Comparison of ENCODE assay signal across 10 mouse cellular contexts in the genomic region with DNA sequence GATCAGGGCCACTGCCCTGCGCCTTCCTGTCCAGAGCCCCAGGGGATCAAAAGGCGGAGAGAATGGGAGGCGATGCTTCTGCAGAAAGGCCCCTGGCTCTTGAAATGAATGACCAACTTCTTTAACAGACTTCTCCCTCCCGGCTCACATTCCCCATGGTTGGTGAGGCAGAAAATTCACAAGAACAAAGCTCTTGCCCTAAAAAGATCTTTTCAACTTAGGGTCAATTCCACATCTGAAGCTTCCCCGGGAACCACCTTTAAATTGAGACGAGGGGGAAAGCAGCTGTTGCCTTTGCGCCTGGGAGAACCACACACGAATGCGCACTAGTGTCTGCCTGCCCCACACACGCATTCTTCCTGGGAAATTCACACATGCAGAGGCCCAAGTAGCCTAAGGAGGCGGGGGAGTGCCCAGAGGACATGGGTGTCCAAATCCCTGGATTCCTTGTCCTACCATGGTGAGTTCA. TPM values are rescaled to one million over a fixed set of nuclear protein-coding genes. Genes with fewer than 3 reads are reported as not detected.
DNase-seq lines count a peak whose midpoint lies in the region; ATAC-seq lines count a peak whose summit lies in the region.
"Had no signal": no experiment of that assay in that cellular context is flagged by ENCODE, and none has a peak within 500 bp of the region (broad histone marks: within the 10 kb centered on the region; RNA-seq: fewer than 3 reads in every experiment).

No protein-coding gene starts in this region.

- no peak overlapping the region for H3K4me2 ChIP-seq in midbrain, embryonic 12.5 days (replicated peaks)
- no peak overlapping the region for H3K4me2 ChIP-seq in midbrain, embryonic 15.5 days
- no peak overlapping the region for H3K4me2 ChIP-seq in kidney, embryonic 14.5 days (replicated peaks; ENCODE audit: low read depth, low read length)
- no peak overlapping the region for H3K4me2 ChIP-seq in neural tube, embryonic 14.5 days (ENCODE audit: low read depth, low read length)
- H3K4me2 ChIP-seq in heart, embryonic 11.5 days = no peak overlapping the region
- H3K4me2 ChIP-seq: hindbrain, embryonic 15.5 days had no signal

- H3K4me3 ChIP-seq in midbrain, embryonic 12.5 days = no peak overlapping the region
- no peak overlapping the region for H3K4me3 ChIP-seq in midbrain, embryonic 15.5 days
- peak overlapping the region; percentile 25; the same call in 1 of the 2 replicates for H3K4me3 ChIP-seq in forebrain, embryonic 10.5 days
- no peak overlapping the region for H3K4me3 ChIP-seq in kidney, embryonic 14.5 days (ENCODE audit: low read length)
- H3K4me3 ChIP-seq in neural tube, embryonic 14.5 days (ENCODE audit: low read depth, low read length) = no peak overlapping the region
- H3K4me3 ChIP-seq in heart, embryonic 11.5 days (ENCODE audit: low read depth, low read length) = no peak overlapping the region
- H3K4me3 ChIP-seq: hindbrain, embryonic 15.5 days; myocyte had no signal

- peaks cover 28% of the 10 kb centered on the region for H3K4me1 ChIP-seq in midbrain, embryonic 12.5 days
- H3K4me1 ChIP-seq in midbrain, embryonic 15.5 days = no peaks in the 10 kb centered on the region
- peaks cover 58% of the 10 kb centered on the region for H3K4me1 ChIP-seq in forebrain, embryonic 10.5 days
- H3K4me1 ChIP-seq in kidney, embryonic 14.5 days (ENCODE audit: control insufficient read depth, insufficient read depth, low read length) = peaks cover 27% of the 10 kb centered on the region
- no peaks in the 10 kb centered on the region for H3K4me1 ChIP-seq in neural tube, embryonic 14.5 days (ENCODE audit: control insufficient read depth, insufficient read depth, low read length)
- H3K4me1 ChIP-seq in heart, embryonic 11.5 days (ENCODE audit: control insufficient read depth, insufficient read depth, low read length) = peaks cover 10% of the 10 kb centered on the region

- peak; percentile 75 for DNase-seq in forebrain, embryonic 10.5 days (ENCODE audit: extremely low spot score, low spot score)
- DNase-seq in testis, postnatal 14 days (ENCODE audit: low spot score) = no peak
- no peak for DNase-seq in layer of hippocampus, postnatal 14 days (ENCODE audit: low spot score in 2 of 2)

- H3K9ac ChIP-seq in midbrain, embryonic 12.5 days (replicated peaks) = no peak overlapping the region
- no peak overlapping the region for H3K9ac ChIP-seq in midbrain, embryonic 15.5 days
- H3K9ac ChIP-seq in kidney, embryonic 14.5 days (ENCODE audit: low read depth, low read length) = no peak overlapping the region
- H3K9ac ChIP-seq in neural tube, embryonic 14.5 days (replicated peaks; ENCODE audit: low read depth, low read length) = no peak overlapping the region
- no peak overlapping the region for H3K9ac ChIP-seq in heart, embryonic 11.5 days (ENCODE audit: low read depth, low read length)
- H3K9ac ChIP-seq: hindbrain, embryonic 15.5 days had no signal

- H3K27ac ChIP-seq in midbrain, embryonic 12.5 days (replicated peaks) = no peak overlapping the region; the same call in 1 of the 2 replicates
- no peak overlapping the region for H3K27ac ChIP-seq in midbrain, embryonic 15.5 days
- H3K27ac ChIP-seq in forebrain, embryonic 10.5 days = peak overlapping the region; percentile 85
- H3K27ac ChIP-seq in kidney, embryonic 14.5 days (ENCODE audit: low read depth, low read length) = peak overlapping the region; percentile 77
- H3K27ac ChIP-seq in neural tube, embryonic 14.5 days (ENCODE audit: low read depth, low read length) = no peak overlapping the region
- no peak overlapping the region for H3K27ac ChIP-seq in heart, embryonic 11.5 days (ENCODE audit: low read depth, low read length)

- H3K36me3 ChIP-seq in midbrain, embryonic 12.5 days = no peaks in the 10 kb centered on the region
- H3K36me3 ChIP-seq in midbrain, embryonic 15.5 days (replicated peaks) = no peaks in the 10 kb centered on the region
- H3K36me3 ChIP-seq in forebrain, embryonic 10.5 days (replicated peaks) = no peaks in the 10 kb centered on the region
- H3K36me3 ChIP-seq in kidney, embryonic 14.5 days (ENCODE audit: control insufficient read depth, insufficient read depth, low read length) = no peaks in the 10 kb centered on the region
- no peaks in the 10 kb centered on the region for H3K36me3 ChIP-seq in neural tube, embryonic 14.5 days (ENCODE audit: control insufficient read depth, insufficient read depth, low read length)
- no peaks in the 10 kb centered on the region for H3K36me3 ChIP-seq in heart, embryonic 11.5 days (ENCODE audit: control insufficient read depth, insufficient read depth, low read length)
- H3K36me3 ChIP-seq: hindbrain, embryonic 15.5 days had no signal

- no peaks in the 10 kb centered on the region for H3K27me3 ChIP-seq in midbrain, embryonic 12.5 days
- H3K27me3 ChIP-seq in midbrain, embryonic 15.5 days (replicated peaks) = no peaks in the 10 kb centered on the region
- no peaks in the 10 kb centered on the region; the same call in 1 of the 2 replicates for H3K27me3 ChIP-seq in forebrain, embryonic 10.5 days (ENCODE audit: poor library complexity, severe bottlenecking)
- H3K27me3 ChIP-seq in kidney, embryonic 14.5 days (ENCODE audit: control insufficient read depth, insufficient read depth, low read length) = no peaks in the 10 kb centered on the region
- no peaks in the 10 kb centered on the region for H3K27me3 ChIP-seq in neural tube, embryonic 14.5 days (ENCODE audit: control insufficient read depth, insufficient read depth, low read length)
- no peaks in the 10 kb centered on the region for H3K27me3 ChIP-seq in heart, embryonic 11.5 days (ENCODE audit: control insufficient read depth, insufficient read depth, low read length)
- H3K27me3 ChIP-seq: hindbrain, embryonic 15.5 days had no signal

- ATAC-seq in midbrain, embryonic 12.5 days (ENCODE audit: low FRiP score, low read depth) = peak; percentile 28; the same call in 1 of the 2 replicates
- ATAC-seq in midbrain, embryonic 15.5 days (replicated peaks) = no peak
- ATAC-seq in kidney, embryonic 14.5 days (ENCODE audit: low FRiP score, low TSS enrichment) = peak; percentile 60; the same call in 1 of the 2 replicates
- peak; percentile 41; the same call in 1 of the 2 replicates for ATAC-seq in neural tube, embryonic 14.5 days (ENCODE audit: low read depth)
- ATAC-seq in heart, embryonic 11.5 days (replicated peaks; ENCODE audit: insufficient number of reproducible peaks, low FRiP score, low TSS enrichment) = no peak

- no peaks in the 10 kb centered on the region for H3K9me3 ChIP-seq in midbrain, embryonic 12.5 days
- no peaks in the 10 kb centered on the region for H3K9me3 ChIP-seq in midbrain, embryonic 15.5 days
- H3K9me3 ChIP-seq in forebrain, embryonic 10.5 days = peaks cover 4% of the 10 kb centered on the region; the same call in 1 of the 2 replicates
- no peaks in the 10 kb centered on the region for H3K9me3 ChIP-seq in kidney, embryonic 14.5 days (ENCODE audit: control insufficient read depth, low read length)
- H3K9me3 ChIP-seq in neural tube, embryonic 14.5 days (ENCODE audit: control insufficient read depth, low read length) = no peaks in the 10 kb centered on the region
- no peaks in the 10 kb centered on the region for H3K9me3 ChIP-seq in heart, embryonic 11.5 days (replicated peaks; ENCODE audit: control insufficient read depth, low read length)
- H3K9me3 ChIP-seq: hindbrain, embryonic 15.5 days had no signal

- 10% methylated on average over 11 of the region's 11 CpGs for WGBS in midbrain, embryonic 12.5 days
- WGBS in midbrain, embryonic 15.5 days = 17% methylated on average over 11 of the region's 11 CpGs
- 10% methylated on average over 11 of the region's 11 CpGs for WGBS in forebrain, embryonic 10.5 days
- WGBS in kidney, embryonic 14.5 days = 32% methylated on average over 11 of the region's 11 CpGs
- 13% methylated on average over 11 of the region's 11 CpGs for WGBS in neural tube, embryonic 14.5 days
- 67% methylated on average over 11 of the region's 11 CpGs for WGBS in heart, embryonic 11.5 days (ENCODE audit: insufficient replicate concordance)

RNA-seq across cellular contexts. Expression of a gene that starts 40.0 kb away (rescaled TPM):
- 153 and 155 TPM in 2 replicates for polyA plus RNA-seq in midbrain, embryonic 12.5 days (2016; fragmentation: Nextera tagmentation; extraction: Ambion mirVana)
- polyA plus RNA-seq in midbrain, embryonic 15.5 days (2015; fragmentation: Nextera tagmentation; extraction: Ambion mirVana) = 128 and 132 TPM in 2 replicates
- 211 and 212 TPM in 2 replicates for polyA plus RNA-seq in forebrain, embryonic 10.5 days (2016; fragmentation: Nextera tagmentation; extraction: Ambion mirVana)
- polyA plus RNA-seq in kidney, embryonic 14.5 days (2014; fragmentation: Nextera tagmentation; extraction: Ambion mirVana) = 132 and 179 TPM in 2 replicates
- 141 and 169 TPM in 2 replicates for polyA plus RNA-seq in neural tube, embryonic 14.5 days (2014; fragmentation: Nextera tagmentation; extraction: Ambion mirVana)
- 100 to 1,000 TPM; 130 to 131 TPM for total RNA-seq in layer of hippocampus, postnatal 14 days (2021)
- 113 and 140 TPM in 2 replicates for polyA plus RNA-seq in heart, embryonic 11.5 days (2014; fragmentation: Nextera tagmentation; extraction: Ambion mirVana)

RNA-seq across cellular contexts. Expression of a gene that starts 59.9 kb away (rescaled TPM):
- 17.6 and 18.6 TPM in 2 replicates for polyA plus RNA-seq in midbrain, embryonic 12.5 days (2016; fragmentation: Nextera tagmentation; extraction: Ambion mirVana)
- polyA plus RNA-seq in midbrain, embryonic 15.5 days (2015; fragmentation: Nextera tagmentation; extraction: Ambion mirVana) = 17.5 and 17.7 TPM in 2 replicates
- polyA plus RNA-seq in forebrain, embryonic 10.5 days (2016; fragmentation: Nextera tagmentation; extraction: Ambion mirVana) = 13.4 and 14.8 TPM in 2 replicates
- polyA plus RNA-seq in kidney, embryonic 14.5 days (2014; fragmentation: Nextera tagmentation; extraction: Ambion mirVana) = 11.7 and 18.3 TPM in 2 replicates
- 24.9 and 27.6 TPM in 2 replicates for polyA plus RNA-seq in neural tube, embryonic 14.5 days (2014; fragmentation: Nextera tagmentation; extraction: Ambion mirVana)
- total RNA-seq in layer of hippocampus, postnatal 14 days (2021) = 10 to 100 TPM; 29.6 to 31.3 TPM
- 11.4 and 11.8 TPM in 2 replicates for polyA plus RNA-seq in heart, embryonic 11.5 days (2014; fragmentation: Nextera tagmentation; extraction: Ambion mirVana)

Comparison
In these comparisons a context has a peak if more than half of its experiments do, and no peak if none do; other contexts are left out.
1. ATAC-seq: peak in midbrain, embryonic 12.5 days (single experiment), kidney, embryonic 14.5 days (single experiment) and neural tube, embryonic 14.5 days (single experiment); none in midbrain, embryonic 15.5 days (single experiment) and heart, embryonic 11.5 days (single experiment).
2. H3K27ac ChIP-seq: peak in forebrain, embryonic 10.5 days (single experiment) and kidney, embryonic 14.5 days (single experiment); none in midbrain, embryonic 12.5 days (single experiment), midbrain, embryonic 15.5 days (single experiment), neural tube, embryonic 14.5 days (single experiment) and heart, embryonic 11.5 days (single experiment).